ENCODE assay signal across 18 mouse cellular contexts in genomic region chr4:105190826-105191225, GRCm38 (mm10). TPM values are rescaled to one million over a fixed set of nuclear protein-coding genes. Genes with fewer than 3 reads are reported as not detected.
DNase-seq lines count a peak whose midpoint lies in the region; ATAC-seq and TF ChIP-seq lines count a peak whose summit lies in the region.
"Had no signal": no experiment of that assay in that cellular context is flagged by ENCODE, and none has a peak within 500 bp of the region (broad histone marks: within the 10 kb centered on the region; RNA-seq: fewer than 3 reads in every experiment).

No protein-coding gene starts in this region.

- peaks cover 8% of the 10 kb centered on the region for H3K4me1 ChIP-seq in heart, embryonic 16.5 days (ENCODE audit: control insufficient read depth, insufficient read depth, low read length)
- 0 out of 2 replicates have a peak, but pooled peaks cover 11% of the 10 kb centered on the region for H3K4me1 ChIP-seq in heart, embryonic 11.5 days (ENCODE audit: control insufficient read depth, insufficient read depth, low read length)
- H3K4me1 ChIP-seq in thymus, adult 2 months (replicated peaks; ENCODE audit: control insufficient read depth, insufficient read depth, low read length), result no peaks in the 10 kb centered on the region
- H3K4me1 ChIP-seq in small intestine, adult 2 months (ENCODE audit: control insufficient read depth, insufficient read depth, insufficient read length, low read length), result peaks cover 29% of the 10 kb centered on the region
- H3K4me1 ChIP-seq in liver, postnatal 0 days (ENCODE audit: insufficient read depth), result peaks cover 26% of the 10 kb centered on the region

- no peak overlapping the region for H3K4me2 ChIP-seq in heart, embryonic 16.5 days (ENCODE audit: low read depth, low read length)
- no peak overlapping the region for H3K4me2 ChIP-seq in heart, embryonic 11.5 days
- H3K4me2 ChIP-seq in liver, postnatal 0 days (ENCODE audit: low read depth, low read length), result no peak overlapping the region
- H3K4me2 ChIP-seq: hindbrain, embryonic 13.5 days; liver, embryonic 12.5 days; lung, embryonic 15.5 days had no signal

- H3K36me3 ChIP-seq in heart, embryonic 16.5 days (ENCODE audit: control insufficient read depth, insufficient read depth), result no peaks in the 10 kb centered on the region; the same call in 1 of the 2 replicates
- H3K36me3 ChIP-seq in heart, embryonic 11.5 days (ENCODE audit: control insufficient read depth, insufficient read depth, low read length), result 0 out of 2 replicates have a peak, but pooled peaks cover 2% of the 10 kb centered on the region
- no peaks in the 10 kb centered on the region for H3K36me3 ChIP-seq in thymus, adult 2 months (ENCODE audit: control insufficient read depth, insufficient read depth, low read length)
- no peaks in the 10 kb centered on the region for H3K36me3 ChIP-seq in small intestine, adult 2 months (ENCODE audit: control insufficient read depth, insufficient read depth, low read length)
- H3K36me3 ChIP-seq in liver, postnatal 0 days (replicated peaks; ENCODE audit: insufficient read depth, low read length), result peaks cover 2% of the 10 kb centered on the region; the same call in 1 of the 2 replicates
- H3K36me3 ChIP-seq: liver, embryonic 12.5 days had no signal

- WGBS in heart, embryonic 16.5 days, result 79% methylated on average over 4 of the region's 4 CpGs
- 75% methylated on average over 4 of the region's 4 CpGs for WGBS in heart, embryonic 11.5 days (ENCODE audit: insufficient replicate concordance)
- 2% methylated on average over 4 of the region's 4 CpGs for WGBS in thymus, adult 2 months
- WGBS in small intestine, adult 2 months, result 20% methylated on average over 4 of the region's 4 CpGs
- WGBS in liver, postnatal 0 days (ENCODE audit: insufficient replicate concordance), result 63% methylated on average over 4 of the region's 4 CpGs

- no peak for TF ChIP-seq POLR2A in thymus, adult 2 months (IDR thresholded peaks at IDR 0.05; ENCODE audit: control insufficient read depth, extremely low read depth, insufficient read depth, low read length, poor library complexity)
- no peak for TF ChIP-seq POLR2A in small intestine, adult 2 months (IDR thresholded peaks at IDR 0.05; ENCODE audit: low read depth, low read length)

- H3K4me3 ChIP-seq in heart, embryonic 16.5 days (ENCODE audit: low read length), result no peak overlapping the region
- H3K4me3 ChIP-seq in heart, embryonic 11.5 days (ENCODE audit: low read depth, low read length), result no peak overlapping the region
- H3K4me3 ChIP-seq in thymus, adult 2 months (ENCODE audit: control insufficient read depth, insufficient read depth, low read length), result no peak overlapping the region
- no peak overlapping the region for H3K4me3 ChIP-seq in small intestine, adult 2 months (ENCODE audit: low read depth, low read length)
- H3K4me3 ChIP-seq in liver, postnatal 0 days (ENCODE audit: low read depth, low read length), result no peak overlapping the region
- H3K4me3 ChIP-seq: hindbrain, embryonic 13.5 days; liver, embryonic 12.5 days; lung, embryonic 15.5 days; myocyte had no signal

- no peak for TF ChIP-seq CTCF in thymus, adult 2 months (IDR thresholded peaks at IDR 0.05; ENCODE audit: borderline replicate concordance, control insufficient read depth, extremely low read depth, insufficient read depth, low read length, poor library complexity)
- TF ChIP-seq CTCF in small intestine, adult 2 months (IDR thresholded peaks at IDR 0.05; ENCODE audit: extremely low read depth, insufficient read length, insufficient replicate concordance, low read depth, low read length), result no peak
- TF ChIP-seq CTCF in liver, postnatal 0 days (IDR thresholded peaks at IDR 0.05; ENCODE audit: low read depth), result no peak

- no peak overlapping the region for H3K27ac ChIP-seq in heart, embryonic 16.5 days (ENCODE audit: low read length)
- no peak overlapping the region for H3K27ac ChIP-seq in heart, embryonic 11.5 days (ENCODE audit: low read depth, low read length)
- H3K27ac ChIP-seq in thymus, adult 2 months (ENCODE audit: control insufficient read depth, insufficient read depth, low read length), result no peak overlapping the region
- H3K27ac ChIP-seq in small intestine, adult 2 months (ENCODE audit: insufficient read depth, low read depth, low read length), result peak overlapping the region; percentile 1
- H3K27ac ChIP-seq in liver, postnatal 0 days (ENCODE audit: low read depth), result no peak overlapping the region
- H3K27ac ChIP-seq: hindbrain, embryonic 13.5 days; liver, embryonic 12.5 days; lung, embryonic 15.5 days; macrophage had no signal

- no peak for TF ChIP-seq EP300 in liver, postnatal 0 days (IDR thresholded peaks at IDR 0.05; ENCODE audit: low read depth)

- H3K9me3 ChIP-seq in heart, embryonic 16.5 days (replicated peaks; ENCODE audit: control insufficient read depth, low read length), result no peaks in the 10 kb centered on the region
- no peaks in the 10 kb centered on the region for H3K9me3 ChIP-seq in heart, embryonic 11.5 days (replicated peaks; ENCODE audit: control insufficient read depth, low read length)
- H3K9me3 ChIP-seq in liver, postnatal 0 days (ENCODE audit: low read length), result no peaks in the 10 kb centered on the region
- H3K9me3 ChIP-seq: hindbrain, embryonic 13.5 days; liver, embryonic 12.5 days; lung, embryonic 15.5 days had no signal

- no peak overlapping the region for H3K9ac ChIP-seq in heart, embryonic 16.5 days (ENCODE audit: low read length)
- no peak overlapping the region for H3K9ac ChIP-seq in heart, embryonic 11.5 days (ENCODE audit: low read depth, low read length)
- no peak overlapping the region for H3K9ac ChIP-seq in liver, postnatal 0 days (replicated peaks)
- H3K9ac ChIP-seq: hindbrain, embryonic 13.5 days; liver, embryonic 12.5 days; lung, embryonic 15.5 days had no signal

- 0 out of 2 replicates have a peak, but pooled peaks have one; percentile 55 for ATAC-seq in heart, embryonic 16.5 days (replicated peaks; ENCODE audit: extremely low read depth, insufficient read depth, low FRiP score)
- no peak for ATAC-seq in heart, embryonic 11.5 days (replicated peaks; ENCODE audit: insufficient number of reproducible peaks, low FRiP score, low TSS enrichment)
- ATAC-seq in liver, postnatal 0 days, result no peak
- ATAC-seq: forebrain, embryonic 16.5 days; liver, embryonic 12.5 days had no signal

- peak; percentile 6 for DNase-seq in thymus, adult 2 months
- no peak for DNase-seq in thymus, adult 18-20 months
- no peak for DNase-seq in c-Kit-positive CD71-positive TER-119-positive erythroid progenitor cells, embryonic 14.5 days (ENCODE audit: low spot score)
- DNase-seq in liver, postnatal 0 days, result no peak
- DNase-seq: cerebellum, adult 9-11 months; heart, adult 18-20 months; kidney, adult 2 months; left cerebral cortex, postnatal 4 days; midbrain, embryonic 14.5 days had no signal

- H3K27me3 ChIP-seq in heart, embryonic 16.5 days (ENCODE audit: control insufficient read depth, insufficient read depth, low read length), result no peaks in the 10 kb centered on the region
- no peaks in the 10 kb centered on the region for H3K27me3 ChIP-seq in heart, embryonic 11.5 days (ENCODE audit: control insufficient read depth, insufficient read depth, low read length)
- H3K27me3 ChIP-seq in thymus, adult 2 months (ENCODE audit: control insufficient read depth, insufficient read depth, low read length), result no peaks in the 10 kb centered on the region
- H3K27me3 ChIP-seq in small intestine, adult 2 months (ENCODE audit: control insufficient read depth, insufficient read depth, low read length), result no peaks in the 10 kb centered on the region
- H3K27me3 ChIP-seq in liver, postnatal 0 days (ENCODE audit: insufficient read depth, low read length), result no peaks in the 10 kb centered on the region
- H3K27me3 ChIP-seq: hindbrain, embryonic 13.5 days; liver, embryonic 12.5 days; lung, embryonic 15.5 days had no signal

RNA-seq across cellular contexts. Expression of gene Plpp3, which starts 33.7 kb away (rescaled TPM):
- polyA plus RNA-seq in heart, embryonic 16.5 days (2015; fragmentation: Nextera tagmentation; extraction: Ambion mirVana), result 37.0 and 40.8 TPM in 2 replicates
- polyA plus RNA-seq in heart, embryonic 11.5 days (2014; fragmentation: Nextera tagmentation; extraction: Ambion mirVana), result 23.8 and 25.7 TPM in 2 replicates
- polyA plus RNA-seq in thymus, adult 2 months (2012; rRNA removed), result 20.1 and 23.3 TPM in 2 replicates
- polyA plus RNA-seq in small intestine, adult 2 months (2012; rRNA removed), result 29.8 and 48.5 TPM in 2 replicates
- polyA plus RNA-seq in liver, postnatal 0 days (2015; fragmentation: Nextera tagmentation; extraction: Ambion mirVana), result 50.3 and 62.4 TPM in 2 replicates
